Mouse (Mus musculus): ENCODE measurements around the gene Plcb1. TPM values are rescaled to one million over a fixed set of nuclear protein-coding genes. Genes with fewer than 3 reads are reported as not detected.
A peak's percentile ranks its signal among the peaks of the same experiment; 100 is the strongest.

The Plcb1 gene
- total and polyA plus RNA-seq, 3 experiments: 0.78 to 4.2 (median 3.9) TPM

GRCm38 (mm10) chr2:134897083-134897482 is 111.2 kb downstream of the Plcb1 start:
- no peak overlapping the region for H3K9ac ChIP-seq (ENCODE audit: low read depth, low read length)
- H3K4me1 ChIP-seq (ENCODE audit: control insufficient read depth, insufficient read depth, low read length): no peaks in the 10 kb centered on the region
- no peaks in the 10 kb centered on the region for H3K36me3 ChIP-seq (ENCODE audit: control insufficient read depth, insufficient read depth, low read length)
- 90% methylated on average over 5 of the region's 5 CpGs for WGBS
- no peak for DNase-seq
- no peaks in the 10 kb centered on the region for H3K27me3 ChIP-seq (ENCODE audit: control insufficient read depth, insufficient read depth, low read length)
- no peaks in the 10 kb centered on the region for H3K79me2 ChIP-seq (replicated peaks; ENCODE audit: control insufficient read depth, insufficient read depth, low read length)
- TF ChIP-seq CTCF (IDR thresholded peaks at IDR 0.05) (no peak), EP300 (IDR thresholded peaks at IDR 0.05; ENCODE audit: insufficient read depth, low read depth, low read length) (no peak), POLR2A (IDR thresholded peaks at IDR 0.05; ENCODE audit: insufficient read depth, low read depth, low read length) (no peak)
- no peak overlapping the region for H3K4me3 ChIP-seq
- intact Hi-C loops (cut with DNase I): no loop called here
- no peak overlapping the region for H3K27ac ChIP-seq

GRCm38 (mm10) chr2:134901521-134901920 is 115.7 kb downstream of the Plcb1 start:
- H3K27ac ChIP-seq: no peak overlapping the region
- WGBS: 86% methylated on average over 2 of the region's 2 CpGs
- H3K36me3 ChIP-seq (ENCODE audit: control insufficient read depth, insufficient read depth, low read length): no peaks in the 10 kb centered on the region
- no peaks in the 10 kb centered on the region for H3K27me3 ChIP-seq (ENCODE audit: control insufficient read depth, insufficient read depth, low read length)
- H3K4me1 ChIP-seq (ENCODE audit: control insufficient read depth, insufficient read depth, low read length): no peaks in the 10 kb centered on the region
- TF ChIP-seq EP300 (IDR thresholded peaks at IDR 0.05; ENCODE audit: insufficient read depth, low read depth, low read length): no peak
- peak; percentile 34 for TF ChIP-seq CTCF (IDR thresholded peaks at IDR 0.05)
- no peak overlapping the region for H3K4me3 ChIP-seq
- no peaks in the 10 kb centered on the region for H3K79me2 ChIP-seq (replicated peaks; ENCODE audit: control insufficient read depth, insufficient read depth, low read length)
- H3K9ac ChIP-seq (ENCODE audit: low read depth, low read length): no peak overlapping the region
- no peak for DNase-seq
- intact Hi-C loops (cut with DNase I): no loop called here

GRCm38 (mm10) chr2:134910882-134911281 is 125.0 kb downstream of the Plcb1 start:
- no peak overlapping the region for H3K9ac ChIP-seq (ENCODE audit: low read depth, low read length)
- no peak overlapping the region for H3K27ac ChIP-seq
- intact Hi-C loops (cut with DNase I): no loop called here

GRCm38 (mm10) chr2:134911360-134911759 is 125.5 kb downstream of the Plcb1 start:
- Histone ChIP-seq H3K4me3 (no peak overlapping the region), H3K27ac (no peak overlapping the region), H3K79me2 (replicated peaks; ENCODE audit: control insufficient read depth, insufficient read depth, low read length) (no peaks in the 10 kb centered on the region), H3K27me3 (ENCODE audit: control insufficient read depth, insufficient read depth, low read length) (no peaks in the 10 kb centered on the region), H3K36me3 (ENCODE audit: control insufficient read depth, insufficient read depth, low read length) (peaks cover 7% of the 10 kb centered on the region), H3K9ac (ENCODE audit: low read depth, low read length) (no peak overlapping the region), H3K4me1 (ENCODE audit: control insufficient read depth, insufficient read depth, low read length) (peaks cover 10% of the 10 kb centered on the region)
- DNase-seq: no peak
- intact Hi-C loops (cut with DNase I): no loop called here
- TF ChIP-seq EP300 (IDR thresholded peaks at IDR 0.05; ENCODE audit: insufficient read depth, low read depth, low read length): no peak
- 94% methylated on average over 6 of the region's 6 CpGs for WGBS

More at GRCm38 (mm10) chr2:134910882-134911281, 125.0 kb downstream of the Plcb1 start:
- peaks cover 7% of the 10 kb centered on the region for H3K36me3 ChIP-seq (ENCODE audit: control insufficient read depth, insufficient read depth, low read length)
- H3K79me2 ChIP-seq (replicated peaks; ENCODE audit: control insufficient read depth, insufficient read depth, low read length): no peaks in the 10 kb centered on the region
- no peaks in the 10 kb centered on the region for H3K27me3 ChIP-seq (ENCODE audit: control insufficient read depth, insufficient read depth, low read length)
- WGBS: 32% methylated on average over 1 of the region's 1 CpGs
- no peak for DNase-seq
- peaks cover 10% of the 10 kb centered on the region for H3K4me1 ChIP-seq (ENCODE audit: control insufficient read depth, insufficient read depth, low read length)
- no peak overlapping the region for H3K4me3 ChIP-seq
- TF ChIP-seq EP300 (IDR thresholded peaks at IDR 0.05; ENCODE audit: insufficient read depth, low read depth, low read length) (no peak), CTCF (IDR thresholded peaks at IDR 0.05) (no peak), POLR2A (IDR thresholded peaks at IDR 0.05; ENCODE audit: insufficient read depth, low read depth, low read length) (no peak)

GRCm38 (mm10) chr2:134912616-134913015 is 126.7 kb downstream of the Plcb1 start:
- no peak overlapping the region for H3K9ac ChIP-seq (ENCODE audit: low read depth, low read length)
- no peak for TF ChIP-seq EP300 (IDR thresholded peaks at IDR 0.05; ENCODE audit: insufficient read depth, low read depth, low read length)
- TF ChIP-seq CTCF (IDR thresholded peaks at IDR 0.05): no peak
- TF ChIP-seq POLR2A (IDR thresholded peaks at IDR 0.05; ENCODE audit: insufficient read depth, low read depth, low read length): no peak
- DNase-seq: no peak
- no peaks in the 10 kb centered on the region for H3K27me3 ChIP-seq (ENCODE audit: control insufficient read depth, insufficient read depth, low read length)
- no peak overlapping the region for H3K4me3 ChIP-seq
- intact Hi-C loops (cut with DNase I): no loop called here
- H3K36me3 ChIP-seq (ENCODE audit: control insufficient read depth, insufficient read depth, low read length): peaks cover 7% of the 10 kb centered on the region
- H3K4me1 ChIP-seq (ENCODE audit: control insufficient read depth, insufficient read depth, low read length): peaks cover 10% of the 10 kb centered on the region
- no peak overlapping the region for H3K27ac ChIP-seq
- H3K79me2 ChIP-seq (replicated peaks; ENCODE audit: control insufficient read depth, insufficient read depth, low read length): no peaks in the 10 kb centered on the region
- WGBS: 60% methylated on average over 2 of the region's 2 CpGs

- intact Hi-C loops (cut with DNase I): no loop called here
- no peak overlapping the region for H3K9ac ChIP-seq (ENCODE audit: low read depth, low read length)
- H3K36me3 ChIP-seq (ENCODE audit: control insufficient read depth, insufficient read depth, low read length): peaks cover 7% of the 10 kb centered on the region
- no peaks in the 10 kb centered on the region for H3K79me2 ChIP-seq (replicated peaks; ENCODE audit: control insufficient read depth, insufficient read depth, low read length)
- no peak overlapping the region for H3K4me3 ChIP-seq
- no peak for DNase-seq
- peaks cover 10% of the 10 kb centered on the region for H3K4me1 ChIP-seq (ENCODE audit: control insufficient read depth, insufficient read depth, low read length)
- WGBS: 95% methylated on average over 3 of the region's 3 CpGs
- H3K27ac ChIP-seq: no peak overlapping the region
- no peaks in the 10 kb centered on the region for H3K27me3 ChIP-seq (ENCODE audit: control insufficient read depth, insufficient read depth, low read length)
- TF ChIP-seq EP300 (IDR thresholded peaks at IDR 0.05; ENCODE audit: insufficient read depth, low read depth, low read length) (no peak), CTCF (IDR thresholded peaks at IDR 0.05) (no peak), POLR2A (IDR thresholded peaks at IDR 0.05; ENCODE audit: insufficient read depth, low read depth, low read length) (no peak)
Observed at GRCm38 (mm10) chr2:134913542-134913941, 127.7 kb downstream of the Plcb1 start.
